Mouse (Mus musculus) CH12.LX (cell line): ENCODE measurements around the gene Urad. TPM values are rescaled to one million over a fixed set of nuclear protein-coding genes. Genes with fewer than 3 reads are reported as not detected.

Experiments used
- DNase-seq: peaks from one replicate; pipeline ENCODE4 v3.0.0-alpha.2; 2013; ENCODE audit errors: extremely low read depth
- H3K27ac ChIP-seq: 2 replicates; pipeline ENCODE4 v1.5.1; 2012; ENCODE audit warnings: low read depth, mild to moderate bottlenecking, control low read depth, moderate library complexity; ENCODE audit not compliant: insufficient read depth
- H3K27me3 ChIP-seq: replicated peaks from 2 replicates; pipeline ENCODE3; 2012; ENCODE audit warnings: inconsistent platforms
- H3K36me3 ChIP-seq, 2 experiments: replicated peaks in 1 of 2; 2 replicates each; pipeline versions ENCODE3 to v1.6.1; 2012; ENCODE audit warnings: inconsistent platforms in 1 of 2, low read length in 1 of 2, mild to moderate bottlenecking in 1 of 2, mixed read lengths in 1 of 2, moderate library complexity in 1 of 2; ENCODE audit not compliant: control insufficient read depth in 1 of 2, insufficient read depth in 1 of 2
- H3K4me1 ChIP-seq, 2 experiments: 2 replicates each; pipeline ENCODE4 v1.6.1; 2012; ENCODE audit warnings: inconsistent platforms in 1 of 2, moderate library complexity in 1 of 2; ENCODE audit not compliant: insufficient read depth in 2 of 2, control insufficient read depth in 1 of 2
- H3K4me2 ChIP-seq: 2 replicates; pipeline ENCODE4 v1.6.1; 2012; ENCODE audit warnings: low read depth, mild to moderate bottlenecking, control low read depth; ENCODE audit not compliant: poor library complexity, insufficient read depth, severe bottlenecking
- H3K4me3 ChIP-seq, 3 experiments: fragments of 150-350 bp in 1 of 3; sonication (generic) in 1 of 3; replicated peaks in 1 of 3; 2 replicates each; pipeline versions ENCODE3 to v1.5.1; 2011 to 2012; ENCODE audit warnings: low read depth in 2 of 3, low read length in 2 of 3, mild to moderate bottlenecking in 2 of 3, moderate library complexity in 2 of 3, control low read depth in 1 of 3, improper control_type of control experiment in 1 of 3, inconsistent platforms in 1 of 3, mixed read lengths in 1 of 3; ENCODE audit not compliant: poor library complexity in 1 of 3
- H3K79me2 ChIP-seq: replicated peaks from 2 replicates; pipeline ENCODE4 v1.6.1; 2012; ENCODE audit warnings: mild to moderate bottlenecking, moderate library complexity; ENCODE audit not compliant: control insufficient read depth, poor library complexity, insufficient read depth, severe bottlenecking; ENCODE audit errors: extremely low read depth
- H3K9ac ChIP-seq: 2 replicates; pipeline ENCODE4 v1.6.1; 2012; ENCODE audit warnings: low read depth, mild to moderate bottlenecking, control low read depth, moderate library complexity; ENCODE audit not compliant: insufficient read depth
- H3K9me3 ChIP-seq: replicated peaks from 2 replicates; pipeline ENCODE3; 2012; ENCODE audit warnings: low read length, inconsistent platforms, mixed read lengths
- BHLHE40 ChIP-seq: IDR thresholded peaks from 2 replicates; pipeline ENCODE4 v1.6.1; 2011; ENCODE audit warnings: mild to moderate bottlenecking, low read depth, low read length, improper control_type of control experiment
- CHD2 ChIP-seq: IDR thresholded peaks from 2 replicates; pipeline ENCODE4 v1.6.1; 2011; ENCODE audit warnings: low read length, improper control_type of control experiment
- E2F4 ChIP-seq: IDR thresholded peaks from 2 replicates; pipeline ENCODE4 v1.6.1; 2011; ENCODE audit warnings: low read depth, low read length, improper control_type of control experiment; ENCODE audit not compliant: insufficient replicate concordance
- ELF1 ChIP-seq: IDR thresholded peaks from 2 replicates; pipeline ENCODE4 v1.6.1; 2014; ENCODE audit warnings: low read depth, mild to moderate bottlenecking, inconsistent platforms, low read length, improper control_type of control experiment
- EP300 ChIP-seq: IDR thresholded peaks from 2 replicates; pipeline ENCODE4 v1.6.1; 2011; ENCODE audit warnings: low read length, improper control_type of control experiment
- ETS1 ChIP-seq: conservative IDR thresholded peaks from 2 replicates; pipeline ENCODE4 v1.6.1; 2012; ENCODE audit warnings: low read depth, mild to moderate bottlenecking, inconsistent platforms, low read length, improper control_type of control experiment, moderate library complexity
- GABPA ChIP-seq: IDR thresholded peaks from 2 replicates; pipeline ENCODE4 v1.6.1; 2012; ENCODE audit warnings: low read depth, low read length, improper control_type of control experiment, inconsistent platforms; ENCODE audit not compliant: insufficient replicate concordance
- HCFC1 ChIP-seq: IDR thresholded peaks from 2 replicates; pipeline ENCODE4 v1.6.1; 2012; ENCODE audit warnings: low read depth, mild to moderate bottlenecking, inconsistent platforms, low read length, improper control_type of control experiment
- IRF4 ChIP-seq: IDR thresholded peaks from 2 replicates; pipeline ENCODE4 v1.6.1; 2014; ENCODE audit warnings: low read depth, mild to moderate bottlenecking, inconsistent platforms, low read length, improper control_type of control experiment
- JUN ChIP-seq: IDR thresholded peaks from 2 replicates; pipeline ENCODE4 v1.6.1; 2011; ENCODE audit warnings: low read depth, mild to moderate bottlenecking, low read length, improper control_type of control experiment, moderate library complexity; ENCODE audit not compliant: insufficient read depth
- JUND ChIP-seq: conservative IDR thresholded peaks from 2 replicates; pipeline ENCODE4 v1.6.1; 2011; ENCODE audit warnings: low read depth, low read length, improper control_type of control experiment
- KAT2A ChIP-seq: IDR thresholded peaks from 2 replicates; pipeline ENCODE4 v1.6.1; 2012; ENCODE audit warnings: low read length, improper control_type of control experiment, inconsistent platforms; ENCODE audit not compliant: insufficient replicate concordance
- MAFK ChIP-seq: IDR thresholded peaks from 2 replicates; pipeline ENCODE4 v1.6.1; 2011; ENCODE audit warnings: low read length, improper control_type of control experiment; ENCODE audit not compliant: insufficient replicate concordance
- MAX ChIP-seq: IDR thresholded peaks from 2 replicates; pipeline ENCODE4 v1.6.1; 2011; ENCODE audit warnings: low read length, improper control_type of control experiment
- MAZ ChIP-seq: IDR thresholded peaks from 2 replicates; pipeline ENCODE4 v1.6.1; 2012; ENCODE audit warnings: low read depth, mild to moderate bottlenecking, inconsistent platforms, low read length, improper control_type of control experiment, moderate library complexity
- MEF2A ChIP-seq: IDR thresholded peaks from 2 replicates; pipeline ENCODE4 v1.6.1; 2014; ENCODE audit warnings: low read depth, mild to moderate bottlenecking, inconsistent platforms, low read length, improper control_type of control experiment, borderline replicate concordance
- MXI1 ChIP-seq: IDR thresholded peaks from 2 replicates; pipeline ENCODE4 v1.6.1; 2011; ENCODE audit warnings: mild to moderate bottlenecking, low read depth, low read length, improper control_type of control experiment
- MYC ChIP-seq: IDR thresholded peaks from 2 replicates; pipeline ENCODE4 v1.6.1; 2011; ENCODE audit warnings: low read depth, mild to moderate bottlenecking, improper control_type of control experiment, low read length
- POLR2A ChIP-seq: IDR thresholded peaks from 2 replicates; pipeline ENCODE4 v1.6.1; 2011; ENCODE audit warnings: low read depth, mild to moderate bottlenecking, improper control_type of control experiment, low read length
- POLR2AphosphoS2 ChIP-seq: IDR thresholded peaks from 2 replicates; pipeline ENCODE4 v1.6.1; 2011; ENCODE audit warnings: low read depth, low read length, improper control_type of control experiment
- RCOR1 ChIP-seq: conservative IDR thresholded peaks from 2 replicates; pipeline ENCODE4 v1.6.1; 2012; ENCODE audit warnings: low read depth, mild to moderate bottlenecking, inconsistent platforms, low read length, improper control_type of control experiment
- SIN3A ChIP-seq: IDR thresholded peaks from 2 replicates; pipeline ENCODE4 v1.6.1; 2012; ENCODE audit warnings: low read length, improper control_type of control experiment, inconsistent platforms
- SMC3 ChIP-seq: IDR thresholded peaks from 2 replicates; pipeline ENCODE4 v1.6.1; 2011; ENCODE audit warnings: low read depth, low read length, improper control_type of control experiment
- TCF12 ChIP-seq: IDR thresholded peaks from 2 replicates; pipeline ENCODE4 v1.6.1; 2014; ENCODE audit warnings: low read depth, mild to moderate bottlenecking, inconsistent platforms, low read length, improper control_type of control experiment
- UBTF ChIP-seq: IDR thresholded peaks from 2 replicates; pipeline ENCODE4 v1.6.1; 2012; ENCODE audit warnings: low read depth, mild to moderate bottlenecking, inconsistent platforms, low read length, improper control_type of control experiment, moderate library complexity
- USF1 ChIP-seq: IDR thresholded peaks from 2 replicates; pipeline ENCODE4 v1.6.1; 2014; ENCODE audit warnings: low read depth, mild to moderate bottlenecking, inconsistent platforms, low read length, improper control_type of control experiment
- USF2 ChIP-seq: conservative IDR thresholded peaks from 2 replicates; pipeline ENCODE4 v1.6.1; 2011; ENCODE audit warnings: low read depth, low read length, improper control_type of control experiment
- ZNF384 ChIP-seq: IDR thresholded peaks from 2 replicates; pipeline ENCODE4 v1.6.1; 2012; ENCODE audit warnings: low read depth, low read length, improper control_type of control experiment, inconsistent platforms
- dilution Hi-C: fragments of 300-500 bp; cut with MboI; formaldehyde crosslinking; loops from 2 replicates; pipeline ENCODE4 v1.14.3; 2020; ENCODE audit warnings: low sequenced_read_pairs; ENCODE audit not compliant: extremely low pct_unique_long_range_greater_than_20kb, extremely low pct_ligation_motif_present
- in situ Hi-C: fragments of 300-500 bp; cut with MboI; formaldehyde crosslinking; loops from 3 replicates; pipeline ENCODE4 v1.14.3; 2019; ENCODE audit warnings: low sequenced_read_pairs, low pct_ligation_motif_present, low pct_unique_long_range_greater_than_20kb, mixed read lengths
- polyA plus RNA-seq: library from polyadenylated mRNA; unstranded; fragments of >175 nt; gene quantifications from 2 replicates; pipeline ENCODE4 v1.2.1, GENCODE M21; 2012; ENCODE audit warnings: low read depth; ENCODE audit not compliant: insufficient read length
- total RNA-seq, 2 experiments: library from RNA; depleted of rRNA; stranded (reverse); fragments of 300-350 nt in 1 of 2; fragments of >200 nt in 1 of 2; gene quantifications; 2 replicates each; pipeline ENCODE4 v1.2.3; 2012 to 2014

The Urad gene
- total and polyA plus RNA-seq, 3 experiments: not detected

GRCm38 (mm10) chr5:147363054-147363453 lies 40.8 kb upstream of the Urad start:
- Histone ChIP-seq H3K79me2 (no peaks in the 10 kb centered on the region), H3K27ac (no peak overlapping the region), H3K36me3 (no peaks in the 10 kb centered on the region), H3K9me3 (peaks cover 3% of the 10 kb centered on the region), H3K9ac (no peak overlapping the region), H3K4me3 (no peak overlapping the region), H3K27me3 (no peaks in the 10 kb centered on the region), H3K4me2 (peak overlapping the region; percentile 6; the same call in 1 of the 2 replicates), H3K4me1 (peaks cover 6 to 47% of the 10 kb centered on the region in 2 experiments)
- dilution Hi-C loops: no loop called here
- in situ Hi-C loops: no loop called here
- peak; percentile 83 for DNase-seq
- TF ChIP-seq CHD2 (no peak), USF1 (no peak), MEF2A (no peak), MXI1 (no peak), POLR2A (no peak), EP300 (peak; percentile 63), BHLHE40 (peak; percentile 61), ELF1 (peak; percentile 25; the same call in 1 of the 2 replicates), HCFC1 (no peak), ZNF384 (peak; percentile 67), UBTF (no peak), MAFK (no peak), POLR2AphosphoS2 (no peak), GABPA (no peak), IRF4 (no peak), JUND (no peak), KAT2A (no peak), JUN (no peak), ETS1 (no peak), TCF12 (no peak), USF2 (no peak), MYC (no peak), MAX (no peak), RCOR1 (no peak), SMC3 (no peak), MAZ (no peak), SIN3A (no peak), E2F4 (no peak)
